Mouse (Mus musculus): ENCODE results near the gene Wfdc21. TPM values are rescaled to one million over a fixed set of nuclear protein-coding genes. Genes with fewer than 3 reads are reported as not detected.

The Wfdc21 gene
- not detected for polyA plus RNA-seq (2017; shearing (Covaris generic))

DNA sequence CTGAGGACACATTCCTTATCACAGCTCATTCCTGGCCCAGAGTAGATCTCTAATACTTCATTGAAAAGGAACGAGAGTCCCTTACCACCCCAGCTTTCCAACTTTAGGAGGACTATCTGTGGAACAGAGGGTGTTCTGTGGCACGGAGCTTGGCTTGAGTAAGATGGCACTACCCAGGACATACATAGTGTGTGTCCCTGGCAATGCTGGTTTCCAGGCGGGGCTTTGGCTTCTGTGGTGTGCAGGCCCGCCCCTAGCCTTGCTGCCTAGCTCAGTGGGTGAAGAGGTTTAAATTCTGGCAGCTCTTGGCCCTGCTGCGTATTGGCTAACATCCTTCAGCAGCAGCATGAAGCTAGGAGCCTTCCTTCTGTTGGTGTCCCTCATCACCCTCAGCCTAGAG lies at the start of gene Wfdc21:
TSS of gene Wfdc21 (plus strand) at position 260 of the 400 bp plus-strand sequence.

DNA sequence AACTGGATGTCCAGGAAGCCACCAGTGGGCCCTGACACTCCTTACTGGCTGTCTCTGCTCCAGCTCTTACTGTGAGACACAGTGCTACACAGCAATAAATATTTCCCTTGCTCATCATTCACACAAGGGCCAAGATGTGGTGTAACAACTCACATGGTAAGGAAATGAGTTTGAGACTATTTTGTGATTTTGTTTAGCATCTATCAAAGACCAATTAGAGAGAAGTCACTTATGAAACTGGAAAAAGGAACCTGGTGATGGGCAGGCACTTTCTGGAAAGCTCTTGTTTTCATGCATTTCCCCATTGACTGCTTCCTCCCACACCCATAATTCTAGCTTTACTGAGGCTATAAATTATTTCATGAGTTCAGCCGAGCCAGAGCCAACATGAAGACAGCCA lies 43.0 kb upstream of the Wfdc21 start, which contains the start of gene Wfdc17:
TSS of gene Wfdc17 (plus strand) at position 287 of the 400 bp plus-strand sequence.

DNA sequence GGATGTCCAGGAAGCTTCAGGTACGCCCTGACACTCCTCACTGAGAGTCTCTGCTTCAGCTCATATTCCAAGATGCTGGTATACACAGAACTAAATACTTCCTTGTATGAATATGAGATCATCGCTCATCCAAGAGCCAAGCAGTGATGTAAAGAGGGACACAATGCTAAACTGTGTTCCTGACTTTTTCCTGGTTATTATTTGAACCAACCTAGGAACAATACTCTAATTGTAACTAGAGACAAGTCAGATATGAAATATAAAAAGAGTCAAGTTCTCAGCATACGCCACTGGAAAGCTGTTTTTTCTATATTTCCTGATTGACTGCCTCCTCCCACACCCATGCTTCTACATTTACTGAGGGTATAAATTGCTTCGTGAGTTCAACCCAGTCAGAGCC lies 38.0 kb upstream of the Wfdc21 start, which contains the start of gene Wfdc18:
TSS of gene Wfdc18 (plus strand) at position 301 of the 400 bp plus-strand sequence.

DNA sequence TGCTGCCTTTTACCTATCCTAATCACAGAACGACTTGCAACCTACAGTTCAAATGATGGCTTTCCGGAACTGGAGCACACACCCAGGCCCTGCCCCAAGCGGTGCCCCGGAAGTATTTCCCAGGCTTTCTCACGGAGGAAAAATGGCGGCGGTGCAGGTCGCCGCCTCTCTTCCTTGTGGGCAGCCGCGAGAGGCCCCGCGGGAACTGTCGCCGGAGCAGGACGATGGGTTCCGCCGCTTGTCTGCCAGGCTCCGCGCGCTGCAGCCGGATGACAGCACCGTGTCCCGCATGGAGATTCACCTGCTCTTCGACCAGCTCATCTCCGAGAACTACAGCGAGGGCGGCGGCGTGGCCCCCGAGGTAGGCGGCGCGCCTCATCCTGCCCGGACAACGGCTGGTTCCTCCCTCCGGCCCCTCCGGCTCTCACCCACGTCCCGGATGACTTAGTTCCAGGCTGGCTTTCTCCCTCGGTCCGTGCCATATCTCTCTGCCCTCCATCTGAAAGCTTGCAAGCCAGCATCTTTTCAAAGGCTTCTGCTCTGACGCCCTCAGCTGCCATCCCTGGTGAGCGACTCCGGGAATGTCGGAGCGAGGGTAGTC lies 6.9 kb downstream of the Wfdc21 start, which contains the start of gene Heatr6:
TSS of gene Heatr6 (plus strand) at position 116 of the 601 bp plus-strand sequence.

Other genes with a start within 250 kb of the Wfdc21 start
- gene Heatr9, start 224.8 kb upstream of the Wfdc21 start, polyA plus RNA-seq (2017; shearing (Covaris generic)): not detected
- gene Ccl5, start 216.4 kb upstream of the Wfdc21 start, polyA plus RNA-seq (2017; shearing (Covaris generic)): 101 TPM
- not detected for gene Ccl9, start 168.3 kb upstream of the Wfdc21 start, polyA plus RNA-seq (2017; shearing (Covaris generic))
- gene Ccl6, start 153.9 kb upstream of the Wfdc21 start, polyA plus RNA-seq (2017; shearing (Covaris generic)): 0.61 TPM
- gene Rpl9-ps1, start 101.3 kb upstream of the Wfdc21 start, polyA plus RNA-seq (2017; shearing (Covaris generic)): 0.60 TPM
- gene Ccl3, start 97.6 kb upstream of the Wfdc21 start, polyA plus RNA-seq (2017; shearing (Covaris generic)): 0.37 TPM
- gene Ccl4, start 84.4 kb upstream of the Wfdc21 start, polyA plus RNA-seq (2017; shearing (Covaris generic)): 2.7 TPM
- gene Wfdc17, start 42.9 kb upstream of the Wfdc21 start, polyA plus RNA-seq (2017; shearing (Covaris generic)): not detected
- not detected for gene Wfdc18, start 37.9 kb upstream of the Wfdc21 start, polyA plus RNA-seq (2017; shearing (Covaris generic))
- 41.2 TPM for gene Heatr6, start 6.8 kb downstream of the Wfdc21 start, polyA plus RNA-seq (2017; shearing (Covaris generic))
- gene Hnf1b, start 103.1 kb downstream of the Wfdc21 start, polyA plus RNA-seq (2017; shearing (Covaris generic)): 0.12 TPM
- gene Ddx52, start 195.1 kb downstream of the Wfdc21 start, polyA plus RNA-seq (2017; shearing (Covaris generic)): 69.4 TPM
- gene Synrg, start 217.5 kb downstream of the Wfdc21 start, polyA plus RNA-seq (2017; shearing (Covaris generic)): 5.1 TPM

Data from CD4-positive, CD25-positive, alpha-beta regulatory T cell, adult 9 weeks (primary cell).